Mouse (Mus musculus) C2C12 (cell line): Measurements from ENCODE around the gene Sema3b.

Experiments used
- CTCF ChIP-seq: IDR thresholded peaks from one replicate; pipeline ENCODE4 v1.5.1; 2011; ENCODE audit not compliant: control insufficient read depth, insufficient read depth, insufficient read length
- MAX ChIP-seq: IDR thresholded peaks from one replicate; pipeline ENCODE4 v1.6.1; 2011; ENCODE audit warnings: mild to moderate bottlenecking, control low read depth
- MYOG ChIP-seq: IDR thresholded peaks from one replicate; pipeline ENCODE4 v1.6.1; 2011; ENCODE audit not compliant: control insufficient read depth, insufficient read length; ENCODE audit errors: extremely low read depth

DNA sequence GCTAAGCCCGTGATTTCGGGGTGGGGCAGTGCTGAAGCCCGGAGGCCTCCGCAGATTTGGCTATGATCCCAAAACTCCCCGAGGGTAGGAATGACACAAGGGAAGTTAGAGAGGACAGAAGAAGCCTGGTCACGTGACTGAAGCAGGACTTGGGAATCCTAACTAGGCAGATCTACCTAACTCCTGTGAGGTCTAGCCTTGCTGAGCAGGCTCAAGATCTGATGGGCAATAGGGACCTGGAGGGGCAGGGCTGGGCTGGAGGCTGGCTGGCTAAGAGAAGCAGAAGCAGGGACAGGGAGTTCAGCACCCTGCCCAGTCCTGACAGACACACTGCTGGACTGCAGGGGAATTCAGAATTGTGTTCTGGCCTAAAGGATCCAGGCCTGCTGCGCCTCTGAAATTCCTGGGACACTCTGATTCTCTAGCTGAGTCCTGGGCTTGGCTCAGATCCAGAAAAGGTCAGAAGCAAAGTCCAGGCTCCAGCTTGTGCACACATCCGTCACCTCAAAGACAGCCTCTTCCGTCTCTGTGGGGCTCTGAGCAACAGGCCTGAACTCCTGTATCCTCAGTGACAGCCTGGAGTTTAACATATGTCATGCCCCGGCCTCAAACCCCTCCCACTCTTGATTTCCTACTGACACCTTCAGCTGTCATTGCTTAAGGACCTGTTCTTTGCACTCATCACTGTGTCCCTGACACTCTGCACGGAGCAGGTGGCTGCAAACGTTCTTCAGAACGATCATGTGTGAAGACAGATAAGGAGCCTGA lies 9.9 kb upstream of the Sema3b start:
- TF ChIP-seq CTCF (no peak), MAX (no peak), MYOG (no peak)
